Mouse (Mus musculus) 3T3-L1 (cell line): ENCODE measurements around the gene Gm20388.

Experiments
- DNase-seq: peaks from one replicate; pipeline ENCODE4 v3.0.0-alpha.2; 2015; ENCODE audit warnings: low read depth, low spot score

The Gm20388 gene

DNA sequence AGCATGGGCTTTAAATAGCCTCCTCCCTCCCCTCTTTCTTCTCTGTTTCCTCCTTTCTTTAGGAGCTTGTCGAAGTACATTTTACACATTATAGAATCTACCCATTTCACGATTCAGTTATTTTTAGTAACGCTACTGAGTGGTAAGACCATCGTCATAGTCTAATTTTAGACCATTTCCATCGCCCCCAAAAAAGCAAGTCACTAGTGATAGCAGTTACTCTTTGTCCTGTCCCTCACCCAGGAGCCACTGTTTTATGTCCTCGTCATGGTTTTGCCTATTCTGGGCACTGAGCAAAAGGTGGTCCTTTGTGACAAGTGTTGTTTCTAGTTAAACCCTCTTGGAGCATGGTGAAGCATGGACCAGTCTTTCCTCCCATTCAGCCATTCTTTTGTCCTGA is 209.3 kb downstream of the Gm20388 start:
- no peak for DNase-seq

DNA sequence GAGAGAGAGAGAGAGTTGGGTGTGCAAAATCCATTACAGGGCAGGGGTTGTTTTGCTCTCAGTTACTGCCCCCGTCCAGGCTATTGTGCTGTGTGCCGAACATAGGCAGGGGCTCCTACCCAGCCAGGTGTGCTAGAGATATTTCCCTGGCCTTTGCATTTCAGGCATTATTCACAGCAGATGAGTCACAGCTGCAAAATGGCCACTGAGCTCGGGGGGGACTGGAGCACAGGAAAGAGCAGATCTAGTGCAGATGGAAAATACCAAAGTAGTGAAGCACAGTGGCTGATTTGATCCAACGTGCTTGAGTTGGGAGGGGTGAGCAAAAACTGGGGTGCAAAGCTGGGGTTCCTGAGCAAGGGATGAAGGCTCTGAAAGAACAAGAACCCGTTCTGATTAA is 210.3 kb downstream of the Gm20388 start:
- peak; percentile 70 for DNase-seq

- DNase-seq, result no peak
Measured at GRCm38 (mm10) chr8:120124261-120124660, 213.6 kb downstream of the Gm20388 start.

DNA sequence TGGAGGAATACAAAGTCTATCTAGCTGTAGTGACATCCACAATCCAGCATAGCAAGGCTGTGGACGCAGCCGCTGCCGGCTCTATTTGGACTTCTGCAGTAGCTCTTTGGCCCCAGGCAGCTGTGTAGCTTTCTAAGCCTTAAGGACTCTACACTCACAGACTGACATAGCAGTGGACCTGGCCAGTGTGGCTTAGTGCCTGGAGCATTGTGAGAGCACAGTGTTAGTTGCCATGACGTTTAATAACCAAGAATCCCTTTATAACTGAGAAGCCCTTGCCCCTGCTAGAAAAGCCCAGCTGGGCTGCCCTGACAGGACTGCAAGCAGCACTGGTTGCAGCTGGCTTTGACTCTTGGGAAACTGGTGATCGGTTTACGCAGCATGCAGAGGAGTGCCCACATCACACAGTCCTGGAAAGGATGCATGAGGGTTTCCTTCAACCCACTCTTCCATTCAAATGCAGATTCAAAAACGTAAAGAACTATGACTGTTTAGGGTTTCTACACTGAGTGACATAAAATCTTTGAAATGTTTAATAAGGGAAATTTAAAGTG is 214.3 kb downstream of the Gm20388 start:
- no peak for DNase-seq

DNA sequence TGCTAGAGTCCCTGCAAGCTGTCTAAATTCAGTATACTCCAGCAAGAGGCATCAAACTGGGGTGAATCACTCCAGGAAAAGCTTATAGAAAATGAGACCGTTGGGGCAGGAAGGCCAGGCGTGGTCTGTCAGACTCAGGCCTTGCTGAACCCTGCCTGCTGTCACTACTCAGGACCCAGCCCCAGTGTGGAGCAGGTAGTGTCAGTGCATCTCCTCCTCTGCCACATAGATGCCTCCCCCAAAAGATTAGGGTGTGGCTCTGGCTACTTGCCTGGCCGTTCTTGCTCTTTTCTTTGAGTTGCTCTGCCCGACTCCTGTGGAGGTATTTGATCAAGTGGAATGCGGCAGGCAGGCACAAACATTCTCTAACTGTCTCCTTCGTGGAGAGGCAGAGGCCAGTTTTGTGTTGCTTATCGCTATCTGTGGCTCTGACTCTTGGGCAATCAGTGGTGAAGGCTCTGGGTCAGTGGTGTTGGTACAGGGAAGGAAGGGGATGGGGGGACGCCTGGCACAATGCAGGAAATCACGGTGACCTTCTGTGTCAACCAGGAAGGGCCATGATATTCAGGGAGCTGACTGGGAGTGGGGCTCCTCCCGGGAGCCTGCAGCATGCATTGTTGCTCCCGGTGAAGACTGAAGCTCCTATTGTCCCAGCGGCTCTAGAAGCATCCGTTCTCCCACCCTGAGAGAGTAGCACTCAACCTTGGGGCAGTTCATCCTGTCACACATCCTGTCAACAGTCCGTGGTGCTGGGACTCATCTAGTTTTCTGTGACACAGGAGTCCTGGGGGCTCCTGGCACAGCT is 215.9 kb downstream of the Gm20388 start:
- peak; percentile 26 for DNase-seq

DNA sequence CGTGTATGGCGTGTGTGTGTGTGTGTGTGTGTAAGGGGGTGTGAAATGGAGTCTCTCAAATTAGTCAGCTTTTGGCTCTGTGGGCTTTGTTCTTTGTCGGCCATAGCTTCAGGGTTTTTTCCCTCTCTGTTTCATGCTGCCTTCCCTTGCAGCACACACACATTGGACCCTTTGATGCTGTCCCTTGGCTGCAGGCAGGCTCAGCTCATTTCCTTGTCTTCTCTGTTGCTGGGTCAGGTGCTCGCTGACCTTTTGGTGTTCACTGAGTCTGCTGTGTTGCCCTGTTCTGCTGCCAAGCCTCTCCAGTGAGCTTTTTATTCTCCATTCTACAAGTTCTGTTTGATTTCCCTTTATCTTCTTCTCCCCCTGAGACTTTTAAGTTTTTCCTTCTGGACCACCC is 218.9 kb downstream of the Gm20388 start:
- no peak for DNase-seq

- no peak for DNase-seq
Measured at GRCm38 (mm10) chr8:120131158-120131557, 220.5 kb downstream of the Gm20388 start.

GRCm38 (mm10) chr8:120133169-120133568 is 222.5 kb downstream of the Gm20388 start:
- no peak for DNase-seq

GRCm38 (mm10) chr8:120135687-120136086 is 225.0 kb downstream of the Gm20388 start:
- peak; percentile 29 for DNase-seq

- no peak for DNase-seq
Measured at GRCm38 (mm10) chr8:120136618-120137017, 226.0 kb downstream of the Gm20388 start.

- no peak for DNase-seq
Measured at GRCm38 (mm10) chr8:120138958-120139357, 228.3 kb downstream of the Gm20388 start.

- peak; percentile 38 for DNase-seq
Measured at GRCm38 (mm10) chr8:120140769-120141168, 230.1 kb downstream of the Gm20388 start.

DNA sequence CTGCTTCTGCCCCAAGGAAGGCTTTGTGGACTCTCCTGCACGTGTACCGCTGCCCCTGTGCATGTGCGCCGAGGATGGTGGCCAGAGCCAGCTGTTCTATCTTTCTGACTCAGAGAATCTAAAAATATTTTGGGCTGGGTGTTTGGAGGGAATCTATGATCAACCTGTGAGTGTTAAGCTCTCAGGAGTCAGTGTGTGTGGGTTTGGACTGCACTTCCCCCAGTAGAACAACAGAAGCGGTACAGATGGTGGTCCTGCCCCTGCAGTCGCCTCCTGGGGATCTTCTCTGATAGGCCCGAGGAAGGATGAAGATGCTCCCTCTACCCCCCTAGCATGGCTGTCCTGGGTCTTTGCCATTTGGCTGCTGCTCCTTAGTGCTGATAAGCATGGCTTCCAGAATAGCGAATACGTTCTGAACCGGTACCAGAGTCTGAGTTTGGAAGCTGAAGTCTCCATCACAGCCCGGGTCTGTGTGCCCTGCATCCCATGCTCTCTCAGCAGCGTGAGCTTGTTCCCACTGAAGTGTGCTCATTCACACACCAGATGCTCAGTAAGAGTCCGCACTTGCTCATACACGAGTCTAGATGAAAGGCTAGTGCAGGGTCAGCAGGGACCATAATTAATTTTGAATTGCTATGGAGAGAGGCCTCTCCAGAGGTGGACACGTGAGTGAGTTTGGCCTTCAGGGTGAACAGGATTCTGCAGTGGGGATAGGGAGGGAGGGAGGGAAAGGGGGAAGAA is 233.4 kb downstream of the Gm20388 start:
- DNase-seq, result no peak

- no peak for DNase-seq
Measured at GRCm38 (mm10) chr8:120144652-120145301, 234.1 kb downstream of the Gm20388 start.

- no peak for DNase-seq
Measured at GRCm38 (mm10) chr8:120146051-120146450, 235.4 kb downstream of the Gm20388 start.

DNA sequence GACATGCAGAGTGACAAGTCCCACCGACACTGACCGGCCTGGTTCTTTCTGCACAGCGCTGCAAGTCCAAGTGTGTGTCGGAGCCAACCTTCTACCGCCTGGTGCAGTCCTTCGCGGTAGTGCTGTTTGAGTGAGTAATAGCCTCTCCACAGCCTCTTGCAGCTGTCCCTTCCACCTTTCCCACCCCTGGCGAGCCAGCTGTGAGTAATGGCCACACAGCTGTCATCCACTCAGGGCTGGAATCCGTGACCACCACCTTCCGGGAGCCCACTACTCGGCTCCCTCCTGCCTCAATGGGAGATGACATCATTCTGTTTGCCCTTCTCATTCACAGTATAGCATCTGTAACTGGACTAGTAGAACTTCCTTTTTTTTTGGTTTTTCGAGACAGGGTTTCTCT is 239.4 kb downstream of the Gm20388 start:
- peak; percentile 31 for DNase-seq

- no peak for DNase-seq
Measured at GRCm38 (mm10) chr8:120151151-120151550, 240.5 kb downstream of the Gm20388 start.

DNA sequence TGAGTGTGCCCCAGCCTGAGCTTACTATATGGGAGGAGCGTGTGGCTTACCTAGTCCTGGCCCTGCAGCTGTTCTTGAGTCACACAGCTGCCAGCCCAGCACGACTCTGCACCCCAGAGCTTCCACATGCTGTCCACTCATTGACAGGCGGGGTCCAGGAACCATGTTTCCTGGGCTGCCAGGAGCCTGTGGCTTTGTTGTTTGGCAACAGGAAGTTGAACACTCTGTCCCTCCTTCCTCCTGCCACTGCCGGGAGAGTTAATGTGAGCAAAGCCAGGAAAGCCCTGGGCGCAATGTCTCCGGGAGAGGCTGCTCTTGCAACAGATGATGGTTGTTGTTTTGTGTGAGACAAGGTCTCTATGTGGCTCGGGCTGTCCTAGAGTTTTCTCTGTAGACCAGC is 242.0 kb downstream of the Gm20388 start:
- peak; percentile 47 for DNase-seq

- no peak for DNase-seq
Measured at GRCm38 (mm10) chr8:120160366-120160765, 249.7 kb downstream of the Gm20388 start.

DNA sequence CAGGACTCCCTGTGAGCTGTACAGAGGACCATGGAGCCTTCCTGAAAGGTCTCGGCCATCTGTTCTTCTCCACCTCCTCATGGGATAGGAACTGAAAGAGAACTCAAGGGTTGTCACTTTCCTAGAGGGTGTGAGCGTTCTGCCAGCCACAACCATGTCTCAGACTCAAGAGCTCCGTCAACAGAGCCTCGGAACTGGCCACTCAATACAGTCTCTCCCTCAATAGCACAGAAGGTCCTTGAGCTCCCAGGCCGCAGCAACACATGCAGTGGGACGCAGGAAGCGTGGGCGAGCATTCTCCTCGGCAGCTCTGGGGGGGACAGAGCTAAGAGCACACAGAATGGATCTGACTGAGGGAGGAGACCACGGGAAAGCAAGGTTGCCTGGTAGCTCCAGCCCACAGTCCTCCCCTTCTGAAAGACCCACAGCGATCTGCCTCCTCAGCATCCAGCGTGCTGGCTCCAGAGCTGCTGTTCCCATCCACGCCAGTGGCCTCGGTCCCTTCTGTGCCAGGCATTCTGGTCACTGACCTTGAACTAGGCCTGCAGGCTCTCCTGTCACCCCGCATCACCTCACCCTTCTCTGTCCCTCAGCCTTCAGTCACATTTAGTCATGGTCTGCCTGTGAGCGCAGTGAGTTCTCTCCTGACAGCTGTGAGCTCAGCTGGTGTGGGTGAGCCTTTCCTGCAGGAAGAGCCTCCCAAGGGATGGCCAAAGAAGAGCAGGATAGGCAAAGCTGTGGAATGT is 251.2 kb downstream of the Gm20388 start:
- DNase-seq, result no peak

- no peak for DNase-seq
Measured at GRCm38 (mm10) chr8:120162404-120162752, 251.7 kb downstream of the Gm20388 start.

DNA sequence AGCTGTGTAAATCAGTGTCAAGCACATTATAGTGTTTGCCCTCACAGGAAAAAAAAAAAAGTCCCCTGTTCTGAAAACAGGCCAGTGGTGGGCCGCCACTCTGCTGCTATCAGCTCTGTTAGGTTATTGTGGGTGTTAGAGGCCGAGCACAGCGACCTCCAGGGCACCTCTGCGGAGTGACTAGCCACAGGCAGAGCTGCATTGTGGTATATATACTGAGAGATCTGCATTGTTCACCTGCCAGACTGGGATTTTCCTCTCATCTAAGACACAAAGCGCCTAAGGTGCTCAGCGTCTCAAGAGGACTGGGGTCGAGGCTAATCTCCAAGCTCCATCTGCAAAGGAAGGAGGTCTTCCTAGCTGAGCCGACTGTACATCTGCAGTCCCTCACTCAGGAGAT is 252.7 kb downstream of the Gm20388 start:
- DNase-seq, result no peak
